Mouse (Mus musculus) heart, postnatal 0 days (tissue): ENCODE results near the gene Elavl4.

Experiments used
- CTCF ChIP-seq: IDR thresholded peaks from 2 replicates; pipeline ENCODE4 v1.5.1; 2016; ENCODE audit warnings: antibody characterized with exemption, control low read depth, low read depth
- EP300 ChIP-seq: IDR thresholded peaks from 2 replicates; pipeline ENCODE4 v1.6.1; 2016; ENCODE audit warnings: antibody characterized with exemption, low read depth

DNA sequence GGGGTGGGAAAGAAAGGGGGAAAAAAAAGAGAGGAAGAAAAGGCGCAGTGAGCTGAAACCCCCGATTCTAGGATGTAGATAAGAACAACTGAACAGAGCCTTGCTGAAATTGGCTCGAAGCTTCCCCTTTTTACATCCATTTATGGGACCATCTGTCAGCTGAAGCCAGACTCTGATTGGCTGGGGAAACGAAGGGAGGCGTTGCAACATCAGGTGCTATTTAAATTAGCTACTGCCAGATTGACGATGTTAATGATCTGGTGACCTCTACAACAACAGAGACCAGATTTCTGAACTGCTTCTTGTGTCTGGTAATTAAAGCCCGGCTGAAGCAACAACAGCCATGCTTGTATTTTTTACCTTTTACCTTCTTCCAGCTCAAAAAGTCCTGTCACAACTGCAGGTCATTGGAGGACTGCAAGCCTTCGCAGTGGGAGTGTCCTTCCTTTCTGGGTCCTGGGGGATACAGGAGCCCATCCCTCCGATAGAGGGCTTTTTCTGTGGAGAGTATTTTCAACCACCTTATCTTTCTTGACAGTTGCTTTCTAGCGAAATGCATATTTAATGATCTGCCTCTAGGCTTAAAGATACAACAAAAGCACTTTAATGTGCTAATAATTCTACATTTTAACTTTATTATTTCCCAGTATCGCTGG is 64.2 kb downstream of the Elavl4 start:
- TF ChIP-seq CTCF: no peak
- TF ChIP-seq EP300: no peak
